Mouse (Mus musculus): ENCODE data around the gene Fcrl5.

GRCm38 (mm10) chr3:87467011-87467410 lies 31.4 kb downstream of the Fcrl5 start:
- TF ChIP-seq CTCF (IDR thresholded peaks at IDR 0.05; ENCODE audit: low read depth, low read length) (no peak), POLR2AphosphoS5 (IDR thresholded peaks at IDR 0.05; ENCODE audit: insufficient replicate concordance, low read depth, low read length) (no peak), TAL1 (conservative IDR thresholded peaks at IDR 0.05; ENCODE audit: low read depth, low read length) (no peak), GATA1 (IDR thresholded peaks at IDR 0.05; ENCODE audit: borderline replicate concordance, low read length) (no peak)
